Mouse (Mus musculus) heart, embryonic 16.5 days (tissue): ENCODE data around the gene Col4a3bp. TPM values are rescaled to one million over a fixed set of nuclear protein-coding genes. Genes with fewer than 3 reads are reported as not detected.

Experiments used
- ATAC-seq: fragments of 200-750 bp; cut with Nextera tagmentation; replicated peaks from 2 replicates; pipeline ENCODE4 v1.8.0; 2017; ENCODE audit warnings: moderate number of reproducible peaks; ENCODE audit not compliant: insufficient read depth, low FRiP score; ENCODE audit errors: extremely low read depth
- H3K27ac ChIP-seq: fragments of 300-500 bp; sonication (generic); 2 replicates; pipeline ENCODE4 v1.5.1; 2014; ENCODE audit warnings: mild to moderate bottlenecking, low read length, control low read depth, moderate library complexity
- H3K27me3 ChIP-seq: fragments of 300-500 bp; sonication (generic); 2 replicates; pipeline ENCODE4 v1.6.1; 2014; ENCODE audit warnings: low read length, mixed read lengths; ENCODE audit not compliant: control insufficient read depth, insufficient read depth
- H3K36me3 ChIP-seq: fragments of 300-500 bp; sonication (generic); 2 replicates; pipeline ENCODE4 v1.6.1; 2014; ENCODE audit not compliant: control insufficient read depth, insufficient read depth
- H3K4me1 ChIP-seq: fragments of 300-500 bp; sonication (generic); 2 replicates; pipeline ENCODE4 v1.6.1; 2014; ENCODE audit warnings: low read length, mixed read lengths; ENCODE audit not compliant: control insufficient read depth, insufficient read depth
- H3K4me2 ChIP-seq: fragments of 300-500 bp; sonication (generic); 2 replicates; pipeline ENCODE4 v1.6.1; 2014; ENCODE audit warnings: low read depth, mild to moderate bottlenecking, control low read depth, low read length
- H3K4me3 ChIP-seq: fragments of 300-500 bp; sonication (generic); 2 replicates; pipeline ENCODE4 v1.5.1; 2014; ENCODE audit warnings: mild to moderate bottlenecking, control low read depth, low read length
- H3K9ac ChIP-seq: fragments of 300-500 bp; sonication (generic); 2 replicates; pipeline ENCODE4 v1.6.1; 2014; ENCODE audit warnings: low read length, control low read depth
- H3K9me3 ChIP-seq: fragments of 300-500 bp; sonication (generic); replicated peaks from 2 replicates; pipeline ENCODE4 v1.6.1; 2016; ENCODE audit warnings: low read length; ENCODE audit not compliant: control insufficient read depth
- WGBS: fragments of 180-500 bp; shearing (Covaris S2); extraction: QIAGEN DNeasy Blood & Tissue Kit; methylation state at CpG from one replicate; pipeline ENCODE4 v1.1.7; 2014; 5-methylcytosine and 5-hydroxymethylcytosine counted together
- polyA plus RNA-seq: library from polyadenylated mRNA; unstranded; fragments of >200 nt; fragmentation: Nextera tagmentation; extraction: Ambion mirVana; gene quantifications from 2 replicates; pipeline ENCODE4 v1.2.1, GENCODE M21; 2015

The Col4a3bp gene
- polyA plus RNA-seq, 1 experiment from 2014 or later, result 8.7 TPM

GRCm38 (mm10) chr13:96514154-96514942, 28.1 kb upstream of the Col4a3bp start:
- Histone ChIP-seq H3K36me3 (no peaks in the 10 kb centered on the region), H3K27me3 (no peaks in the 10 kb centered on the region), H3K9ac (no peak overlapping the region), H3K4me1 (peaks cover 10% of the 10 kb centered on the region), H3K4me2 (no peak overlapping the region), H3K27ac (peak overlapping the region; percentile 46; the same call in 1 of the 2 replicates), H3K9me3 (no peaks in the 10 kb centered on the region), H3K4me3 (no peak overlapping the region)
- no peak for ATAC-seq
- WGBS, result 73% methylated on average over 5 of the region's 5 CpGs

DNA sequence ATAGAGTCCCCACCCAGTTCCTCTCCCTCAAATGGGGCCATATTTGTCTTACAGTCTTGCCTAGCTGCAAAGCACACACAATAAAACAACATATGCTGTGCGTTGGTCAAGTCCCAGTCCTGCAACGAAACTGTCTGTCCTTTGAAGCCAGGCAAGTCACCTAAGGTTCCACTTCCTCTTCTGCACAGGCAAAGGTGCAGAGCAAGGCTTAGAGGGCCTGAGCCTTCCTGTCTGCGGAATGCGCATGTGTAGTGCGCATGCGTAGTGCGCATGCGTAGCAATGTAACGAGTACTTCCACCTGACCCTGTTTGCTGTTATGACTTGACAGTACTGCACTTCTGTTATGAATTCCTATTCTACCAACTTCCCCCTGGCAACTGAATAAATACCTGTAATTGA, 26.2 kb upstream of the Col4a3bp start:
- Histone ChIP-seq H3K27ac (no peak overlapping the region), H3K36me3 (no peaks in the 10 kb centered on the region), H3K9me3 (no peaks in the 10 kb centered on the region), H3K27me3 (no peaks in the 10 kb centered on the region), H3K4me2 (no peak overlapping the region), H3K4me3 (no peak overlapping the region), H3K9ac (no peak overlapping the region), H3K4me1 (peaks cover 6% of the 10 kb centered on the region)
- no peak for ATAC-seq
- 93% methylated on average over 9 of the region's 9 CpGs for WGBS

DNA sequence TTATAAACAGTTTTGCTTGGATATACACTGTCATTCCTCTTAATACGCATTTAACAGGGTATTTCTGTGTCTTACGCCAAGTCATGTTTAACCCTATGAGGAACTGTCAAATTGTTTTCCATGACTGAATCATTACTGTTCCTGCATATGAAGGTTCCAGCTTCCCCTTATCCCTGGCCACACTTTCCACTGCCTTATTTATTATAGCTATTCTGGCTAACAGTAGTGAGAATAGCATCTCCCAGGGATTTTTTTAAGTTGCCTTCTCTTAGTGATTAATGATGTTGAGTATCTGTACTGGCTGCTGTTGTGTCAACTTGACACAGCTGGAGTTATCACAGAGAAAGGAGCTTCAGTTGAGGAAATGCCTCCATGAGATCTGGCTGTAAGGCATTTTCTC, 25.1 kb upstream of the Col4a3bp start:
- no peak overlapping the region for H3K4me3 ChIP-seq

DNA sequence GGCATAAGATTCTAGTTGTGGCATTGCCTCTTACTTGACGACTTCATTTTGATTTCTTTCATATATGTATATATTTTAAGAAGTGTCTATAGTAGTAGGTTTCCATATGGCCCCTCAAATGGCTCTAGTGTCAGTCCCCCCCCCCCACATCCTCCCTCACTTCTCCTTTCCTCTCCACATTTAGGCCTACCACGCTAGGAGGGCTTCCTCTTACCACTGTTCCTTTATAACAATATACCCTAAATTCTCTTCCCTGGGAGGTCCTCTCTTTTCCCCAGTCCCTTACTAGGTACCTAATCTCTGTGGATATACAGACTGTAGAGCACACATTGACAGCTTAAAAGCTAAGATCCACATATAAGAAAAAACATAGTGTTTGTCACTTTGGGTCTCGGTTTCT, 21.1 kb upstream of the Col4a3bp start:
- no peaks in the 10 kb centered on the region for H3K36me3 ChIP-seq
- no peak overlapping the region for H3K4me3 ChIP-seq
- H3K27me3 ChIP-seq, result no peaks in the 10 kb centered on the region
- no peak for ATAC-seq
- H3K27ac ChIP-seq, result no peak overlapping the region
- H3K9me3 ChIP-seq, result no peaks in the 10 kb centered on the region
- H3K4me2 ChIP-seq, result no peak overlapping the region
- no peaks in the 10 kb centered on the region for H3K4me1 ChIP-seq
- 81% methylated on average over 3 of the region's 3 CpGs for WGBS
- H3K9ac ChIP-seq, result no peak overlapping the region

More for the DNA sequence above, 25.1 kb upstream of the Col4a3bp start:
- no peaks in the 10 kb centered on the region for H3K36me3 ChIP-seq
- ATAC-seq, result no peak
- 81% methylated on average over 2 of the region's 2 CpGs for WGBS
- peaks cover 6% of the 10 kb centered on the region for H3K4me1 ChIP-seq
- no peak overlapping the region for H3K27ac ChIP-seq
- H3K9ac ChIP-seq, result no peak overlapping the region
- H3K9me3 ChIP-seq, result no peaks in the 10 kb centered on the region
- H3K27me3 ChIP-seq, result no peaks in the 10 kb centered on the region
- H3K4me2 ChIP-seq, result no peak overlapping the region

- H3K36me3 ChIP-seq, result 0 out of 2 replicates have a peak, but pooled peaks cover 2% of the 10 kb centered on the region
- H3K9me3 ChIP-seq, result peaks cover 8% of the 10 kb centered on the region; the same call in 1 of the 2 replicates
- WGBS, result 73% methylated on average over 3 of the region's 3 CpGs
- no peak for ATAC-seq
- H3K4me3 ChIP-seq, result no peak overlapping the region
- H3K4me1 ChIP-seq, result 0 out of 2 replicates have a peak, but pooled peaks cover 2% of the 10 kb centered on the region
- no peaks in the 10 kb centered on the region for H3K27me3 ChIP-seq
- no peak overlapping the region for H3K27ac ChIP-seq
- H3K4me2 ChIP-seq, result no peak overlapping the region
- no peak overlapping the region for H3K9ac ChIP-seq
Observed at GRCm38 (mm10) chr13:96527022-96527421, 15.4 kb upstream of the Col4a3bp start.

DNA sequence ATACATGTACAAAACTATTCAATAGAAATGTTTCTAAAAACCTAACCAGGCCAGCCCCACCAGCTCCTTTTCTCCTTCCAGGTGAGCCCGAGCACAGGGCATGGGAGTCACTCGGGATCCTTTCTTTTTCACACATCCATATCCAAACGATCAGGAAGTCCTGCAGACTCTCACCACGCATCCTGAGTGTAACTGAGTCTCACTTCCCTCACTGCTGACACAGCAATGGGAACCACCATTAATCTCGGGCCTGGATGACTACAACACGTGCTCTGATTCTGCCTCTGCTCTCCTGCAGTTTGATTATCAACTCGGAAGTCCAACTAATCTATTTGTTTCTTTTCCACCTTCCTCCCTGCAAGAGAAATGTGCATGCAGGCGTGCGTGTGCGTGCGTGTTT, 14.6 kb upstream of the Col4a3bp start:
- Histone ChIP-seq H3K36me3 (0 out of 2 replicates have a peak, but pooled peaks cover 2% of the 10 kb centered on the region), H3K9ac (no peak overlapping the region), H3K4me2 (no peak overlapping the region), H3K27me3 (no peaks in the 10 kb centered on the region), H3K4me3 (no peak overlapping the region), H3K27ac (no peak overlapping the region), H3K4me1 (0 out of 2 replicates have a peak, but pooled peaks cover 2% of the 10 kb centered on the region), H3K9me3 (peaks cover 8% of the 10 kb centered on the region; the same call in 1 of the 2 replicates)
- no peak for ATAC-seq
- WGBS, result 77% methylated on average over 11 of the region's 11 CpGs

- WGBS, result 89% methylated on average over 3 of the region's 3 CpGs
- H3K9me3 ChIP-seq, result peaks cover 8% of the 10 kb centered on the region; the same call in 1 of the 2 replicates
- H3K4me1 ChIP-seq, result 0 out of 2 replicates have a peak, but pooled peaks cover 2% of the 10 kb centered on the region
- H3K9ac ChIP-seq, result no peak overlapping the region
- H3K27me3 ChIP-seq, result no peaks in the 10 kb centered on the region
- no peak overlapping the region for H3K4me3 ChIP-seq
- no peak overlapping the region for H3K4me2 ChIP-seq
- H3K27ac ChIP-seq, result no peak overlapping the region
- H3K36me3 ChIP-seq, result 0 out of 2 replicates have a peak, but pooled peaks cover 2% of the 10 kb centered on the region
- ATAC-seq, result no peak
Observed at GRCm38 (mm10) chr13:96528776-96529175, 13.6 kb upstream of the Col4a3bp start.

GRCm38 (mm10) chr13:96529542-96529941, 12.9 kb upstream of the Col4a3bp start:
- Histone ChIP-seq H3K9ac (no peak overlapping the region), H3K4me1 (0 out of 2 replicates have a peak, but pooled peaks cover 2% of the 10 kb centered on the region)

DNA sequence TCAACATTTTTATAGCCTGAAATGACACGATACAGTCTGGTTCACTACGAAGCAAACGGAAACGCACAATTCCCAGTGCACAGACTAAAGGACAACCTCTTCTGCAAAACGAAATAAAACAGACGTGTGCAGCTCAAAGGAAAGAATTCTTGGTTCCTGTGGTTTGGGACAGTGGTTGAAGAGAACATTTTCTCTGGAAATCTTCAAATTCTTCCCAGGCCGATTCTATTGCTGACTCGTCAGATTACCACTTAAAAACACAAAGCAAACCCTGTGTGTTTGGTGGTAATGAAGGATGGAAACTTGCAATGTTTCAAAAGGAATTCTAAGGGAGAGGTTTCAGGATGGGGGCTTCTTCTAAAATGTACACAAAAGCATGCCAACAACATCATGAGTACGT, 12.4 kb upstream of the Col4a3bp start:
- Histone ChIP-seq H3K9me3 (peaks cover 8% of the 10 kb centered on the region; the same call in 1 of the 2 replicates), H3K4me3 (no peak overlapping the region), H3K27me3 (no peaks in the 10 kb centered on the region), H3K4me1 (0 out of 2 replicates have a peak, but pooled peaks cover 2% of the 10 kb centered on the region), H3K36me3 (0 out of 2 replicates have a peak, but pooled peaks cover 2% of the 10 kb centered on the region), H3K27ac (no peak overlapping the region), H3K9ac (no peak overlapping the region), H3K4me2 (no peak overlapping the region)
- no peak for ATAC-seq
- 90% methylated on average over 9 of the region's 9 CpGs for WGBS

More at GRCm38 (mm10) chr13:96529542-96529941, 12.9 kb upstream of the Col4a3bp start:
- no peak overlapping the region for H3K4me2 ChIP-seq
- peaks cover 8% of the 10 kb centered on the region; the same call in 1 of the 2 replicates for H3K9me3 ChIP-seq
- no peaks in the 10 kb centered on the region for H3K27me3 ChIP-seq
- 93% methylated on average over 3 of the region's 3 CpGs for WGBS
- H3K36me3 ChIP-seq, result 0 out of 2 replicates have a peak, but pooled peaks cover 2% of the 10 kb centered on the region
- H3K4me3 ChIP-seq, result no peak overlapping the region
- no peak for ATAC-seq
- H3K27ac ChIP-seq, result no peak overlapping the region
